Mouse (Mus musculus): Measurements from ENCODE around the gene Slco4a1. TPM values are rescaled to one million over a fixed set of nuclear protein-coding genes. Genes with fewer than 3 reads are reported as not detected.

The Slco4a1 gene
- polyA plus RNA-seq (2021; fragmentation: Nextera tagmentation): 0.77 and 0.80 TPM in 2 replicates
- long read RNA-seq, experiment 1, partial matches to known transcripts: 1 of 6 reads
- long read RNA-seq, experiment 1, other reads (novel, unspliced or antisense): 2 of 6 reads
- long read RNA-seq, experiment 2, partial matches to known transcripts: 1 of 1 reads
- long read RNA-seq, experiment 2, other reads (novel, unspliced or antisense): 0 of 1 reads

GRCm38 (mm10) chr2:180455723-180456698 lies at the start of gene Slco4a1:
TSS of gene Slco4a1 (plus strand) at chr2:180456245.

GRCm38 (mm10) chr2:180499741-180500140 lies 43.7 kb downstream of the Slco4a1 start, which contains the start of gene Ntsr1:
TSS of gene Ntsr1 (plus strand) at chr2:180499976.

Other genes with a start within 250 kb of the Slco4a1 start
- gene Lama5, start 230.4 kb upstream of the Slco4a1 start, polyA plus RNA-seq (2021; fragmentation: Nextera tagmentation): 0.70 and 0.72 TPM in 2 replicates
- gene Rps21, start 198.9 kb upstream of the Slco4a1 start, polyA plus RNA-seq (2021; fragmentation: Nextera tagmentation): 2,420 and 3,364 TPM in 2 replicates
- gene Cables2, start 182.7 kb upstream of the Slco4a1 start, polyA plus RNA-seq (2021; fragmentation: Nextera tagmentation): 5.1 and 6.5 TPM in 2 replicates
- not detected in 2 replicates for gene Rbbp8nl, start 166.4 kb upstream of the Slco4a1 start, polyA plus RNA-seq (2021; fragmentation: Nextera tagmentation)
- gene Gata5, start 121.5 kb upstream of the Slco4a1 start, polyA plus RNA-seq (2021; fragmentation: Nextera tagmentation): not detected in 2 replicates
- gene Ntsr1, start 43.7 kb downstream of the Slco4a1 start, polyA plus RNA-seq (2021; fragmentation: Nextera tagmentation): 3.2 and 3.9 TPM in 2 replicates
- gene Mrgbp, start 125.1 kb downstream of the Slco4a1 start, polyA plus RNA-seq (2021; fragmentation: Nextera tagmentation): 5.0 and 7.2 TPM in 2 replicates
- 11.3 and 12.3 TPM in 2 replicates for gene Ogfr, start 133.0 kb downstream of the Slco4a1 start, polyA plus RNA-seq (2021; fragmentation: Nextera tagmentation)
- 2.2 and 4.4 TPM in 2 replicates for gene Col9a3, start 141.5 kb downstream of the Slco4a1 start, polyA plus RNA-seq (2021; fragmentation: Nextera tagmentation)
- 0.15 and 0.19 TPM in 2 replicates for gene Tcfl5, start 186.5 kb downstream of the Slco4a1 start, polyA plus RNA-seq (2021; fragmentation: Nextera tagmentation)

Measured in left cerebral cortex, adult 6 months (tissue).